Mouse (Mus musculus) liver, postnatal 0 days (tissue): Measurements from ENCODE around the gene Hmx1.

Experiments used
- CTCF ChIP-seq: sonication (generic); IDR thresholded peaks from 2 replicates; pipeline ENCODE4 v1.5.1; 2016; ENCODE audit warnings: antibody characterized with exemption, low read depth
- EP300 ChIP-seq: IDR thresholded peaks from 2 replicates; pipeline ENCODE4 v1.6.1; 2016; ENCODE audit warnings: antibody characterized with exemption, low read depth, mild to moderate bottlenecking

DNA sequence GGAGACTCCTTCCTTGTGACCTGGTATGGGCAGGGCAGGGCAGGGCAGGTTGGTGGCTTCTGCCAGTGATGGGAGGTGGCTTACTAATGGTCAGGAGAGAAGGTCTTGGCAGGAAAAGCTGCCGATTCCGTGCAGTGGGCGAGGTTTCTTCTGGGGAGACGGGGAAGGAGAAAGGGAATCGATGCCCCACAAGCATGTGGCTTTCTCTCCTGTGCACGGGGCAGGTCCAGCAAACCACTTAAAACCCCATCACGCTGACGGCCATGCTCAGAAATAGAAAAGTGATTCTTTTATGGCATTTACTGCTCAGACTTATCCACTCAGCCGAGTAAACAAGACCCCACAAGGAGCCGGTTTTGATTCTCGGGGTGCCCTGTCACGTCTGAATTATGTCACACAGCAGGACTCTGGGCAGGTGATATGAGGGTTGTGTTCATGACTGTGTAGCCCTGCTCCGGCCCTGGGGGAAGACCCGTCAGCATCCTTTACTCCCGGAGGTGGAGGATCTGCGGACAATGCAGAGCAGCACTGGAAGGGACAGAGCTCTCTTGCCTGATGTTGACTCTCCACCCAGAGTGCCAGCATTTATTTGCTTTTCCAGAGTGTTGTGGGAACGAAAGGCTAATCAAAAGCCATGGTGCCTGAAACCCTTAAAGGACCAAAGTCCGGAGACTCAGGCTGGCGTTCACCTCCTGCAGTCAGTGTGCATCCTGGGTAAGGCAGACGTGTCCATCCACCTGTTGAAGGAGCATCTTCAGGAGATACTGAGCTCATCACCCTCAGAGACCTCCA is 22.5 kb upstream of the Hmx1 start:
- TF ChIP-seq EP300 (no peak), CTCF (no peak)
